Mouse (Mus musculus): Measurements from ENCODE around the gene Dab1. TPM values are rescaled to one million over a fixed set of nuclear protein-coding genes. Genes with fewer than 3 reads are reported as not detected.

Dab1 gene
- total RNA-seq, 2 experiments from 2014 or later, result 111 to 114 TPM

DNA sequence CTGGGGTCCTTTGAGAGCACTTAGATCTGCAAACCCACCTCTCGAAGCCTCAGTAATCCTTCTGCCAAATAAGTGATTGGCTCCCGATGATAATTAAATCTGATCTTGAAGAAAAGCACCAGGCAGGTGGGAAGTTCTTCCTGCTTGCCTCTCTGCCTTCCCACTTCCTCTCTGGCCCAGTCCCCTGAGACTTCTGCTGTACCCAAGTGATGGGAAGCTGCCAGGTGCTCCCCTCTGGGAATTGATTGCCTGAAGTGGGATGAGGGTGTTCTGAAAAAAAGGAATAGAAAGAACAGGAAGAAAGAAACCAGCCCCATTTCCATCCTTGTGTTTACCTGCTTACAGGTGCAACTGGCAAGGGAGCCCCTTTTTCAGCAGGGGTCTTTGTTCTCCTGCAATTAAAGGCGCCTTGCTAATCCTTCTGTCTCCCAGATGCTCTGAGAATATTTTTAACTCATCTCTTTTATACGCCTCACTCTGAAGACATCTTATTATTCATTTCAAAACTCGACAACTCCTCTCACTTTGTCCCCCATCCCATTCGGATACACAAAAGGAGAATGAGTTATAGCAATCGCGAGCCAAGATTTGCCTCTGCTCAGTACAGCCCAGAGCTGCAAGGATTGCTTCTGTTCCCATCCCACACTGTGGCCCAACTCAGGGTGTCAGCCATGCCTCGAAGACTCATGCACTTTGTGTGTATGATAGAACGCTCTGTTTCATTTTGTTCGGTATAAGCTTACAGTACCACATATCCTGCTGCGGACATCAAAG lies 1043.9 kb downstream of the Dab1 start:
- intact Hi-C loops (cut with DNase I), result no loop called here
- peak in 1 of 2 experiments; percentile 82 for DNase-seq (ENCODE audit: low spot score in 2 of 2)

DNA sequence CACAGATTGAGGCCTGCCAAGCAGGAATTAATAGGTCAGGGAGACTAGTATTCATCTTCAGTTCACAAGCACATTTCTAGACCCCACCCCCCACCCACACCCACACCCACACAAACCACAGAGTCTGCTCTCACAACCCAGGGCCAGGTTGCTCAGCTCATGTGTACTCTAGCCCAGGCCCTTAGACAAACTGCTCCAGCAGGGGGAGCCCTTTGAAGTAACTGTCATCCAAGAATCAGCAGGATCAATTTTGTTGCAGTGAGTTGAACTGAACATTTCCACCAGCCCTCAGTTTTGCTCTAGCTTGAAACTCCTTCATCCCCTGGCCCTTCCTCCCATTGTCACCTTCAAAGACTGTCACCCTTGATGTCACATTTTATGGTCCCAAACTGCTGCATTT lies 1046.4 kb downstream of the Dab1 start:
- intact Hi-C loops (cut with DNase I), result loop anchor here (5.0 kb wide), 1 partner anchor 227 kb away; no protein-coding TSS in a partner anchor
- peak in 1 of 2 experiments; percentile 60 for DNase-seq (ENCODE audit: low spot score in 2 of 2)

DNA sequence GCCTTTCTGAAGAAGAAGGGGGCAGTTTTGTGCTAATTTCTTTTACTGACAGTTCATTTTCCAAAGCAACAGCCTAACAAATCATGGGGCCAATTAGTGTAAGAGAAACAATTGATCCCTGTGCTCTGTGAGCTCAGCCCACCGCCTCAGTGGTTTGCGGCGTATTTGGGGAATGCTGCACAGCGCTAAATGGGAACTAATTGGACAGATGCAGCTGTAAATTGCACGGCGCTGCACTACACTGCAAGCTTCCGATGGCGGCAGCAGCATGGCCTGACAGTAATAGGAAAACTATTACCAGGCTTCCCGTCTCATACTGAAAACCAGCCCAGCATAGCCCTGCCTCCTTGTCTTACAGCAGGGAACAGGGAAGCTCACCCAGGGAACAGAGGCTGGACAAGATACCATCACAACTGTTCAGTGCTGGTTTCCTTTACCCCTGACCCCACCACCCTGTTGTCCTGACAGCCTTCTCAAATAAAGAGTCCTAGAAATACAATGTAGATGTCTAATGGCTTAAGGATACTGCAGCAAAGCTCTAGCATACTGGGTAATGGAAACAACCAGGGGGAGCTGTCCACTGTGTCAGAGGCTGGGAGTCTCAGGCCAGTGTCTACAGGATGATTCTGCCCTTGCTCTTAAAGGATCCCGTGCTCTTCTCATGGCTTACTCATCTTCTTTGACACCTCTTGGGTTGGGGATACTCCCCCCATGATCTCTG lies 1047.8 kb downstream of the Dab1 start:
- no peak for DNase-seq (ENCODE audit: low spot score in 2 of 2)
- intact Hi-C loops (cut with DNase I), result loop anchor here (5.0 kb wide), 1 partner anchor 225 kb away; no protein-coding TSS in a partner anchor

DNA sequence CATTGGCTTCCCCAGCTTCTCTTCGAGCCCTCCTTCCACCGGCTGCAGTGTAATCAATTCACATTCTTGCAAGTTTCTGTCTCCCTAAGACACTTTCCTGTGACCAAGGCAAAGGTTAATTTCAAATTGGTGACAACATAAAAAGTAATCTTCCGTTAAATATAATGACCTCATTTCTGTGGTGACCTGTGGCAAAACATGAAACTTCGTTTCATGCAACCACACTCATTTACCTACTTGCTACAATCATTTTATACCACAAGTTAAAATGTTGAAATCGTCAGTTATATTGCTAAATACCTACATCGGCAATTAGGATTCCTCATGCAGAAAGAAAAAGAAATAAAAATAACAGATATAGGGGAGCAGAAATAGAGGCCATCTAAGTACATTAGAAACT lies 1048.9 kb downstream of the Dab1 start:
- intact Hi-C loops (cut with DNase I), result loop anchor here (5.0 kb wide), 1 partner anchor 224 kb away; no protein-coding TSS in a partner anchor
- no peak for DNase-seq (ENCODE audit: low spot score in 2 of 2)

DNA sequence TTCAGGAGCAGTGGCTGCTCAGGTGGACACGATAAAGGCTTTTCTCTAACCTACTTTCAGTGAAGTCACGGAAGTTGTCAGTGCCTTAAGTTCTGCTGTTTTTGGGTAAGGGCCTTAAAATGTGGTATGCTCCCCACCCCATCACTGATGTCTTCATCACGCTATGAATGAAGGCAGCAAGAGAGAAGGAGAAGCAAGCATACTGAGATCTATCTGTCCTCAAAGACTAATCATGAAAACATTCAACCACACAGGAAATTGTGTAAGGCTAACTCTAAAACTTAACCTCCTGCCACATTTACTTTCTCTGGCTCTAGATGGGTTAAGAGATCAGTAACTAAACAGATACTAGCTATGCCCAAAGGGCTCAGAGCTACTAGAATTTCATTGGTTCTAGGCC lies 1050.2 kb downstream of the Dab1 start:
- no peak for DNase-seq (ENCODE audit: low spot score in 2 of 2)
- intact Hi-C loops (cut with DNase I), result loop anchor here (5.0 kb wide), 1 partner anchor 223 kb away; no protein-coding TSS in a partner anchor

DNA sequence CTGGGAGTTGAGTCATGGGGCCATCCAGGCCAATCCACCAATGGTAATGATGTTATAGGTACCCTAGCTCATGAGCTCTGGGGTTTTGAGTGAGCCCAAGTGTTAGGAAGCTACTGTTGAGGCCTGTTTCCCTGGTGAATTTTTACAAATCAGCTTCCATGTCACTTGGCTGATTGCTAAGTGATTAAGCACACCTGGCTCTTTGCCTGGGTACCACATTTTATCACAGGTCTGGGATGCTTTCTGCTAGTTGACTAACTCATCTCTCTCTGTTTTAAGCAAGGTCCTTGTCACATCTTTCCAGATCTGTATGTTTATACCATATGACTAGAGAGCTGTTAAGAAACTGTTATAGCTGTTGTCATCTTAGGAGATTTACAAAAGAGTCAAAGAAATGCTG lies 1051.6 kb downstream of the Dab1 start:
- DNase-seq (ENCODE audit: low spot score in 2 of 2), result peak in 1 of 2 experiments; percentile 33
- intact Hi-C loops (cut with DNase I), result no loop called here

DNA sequence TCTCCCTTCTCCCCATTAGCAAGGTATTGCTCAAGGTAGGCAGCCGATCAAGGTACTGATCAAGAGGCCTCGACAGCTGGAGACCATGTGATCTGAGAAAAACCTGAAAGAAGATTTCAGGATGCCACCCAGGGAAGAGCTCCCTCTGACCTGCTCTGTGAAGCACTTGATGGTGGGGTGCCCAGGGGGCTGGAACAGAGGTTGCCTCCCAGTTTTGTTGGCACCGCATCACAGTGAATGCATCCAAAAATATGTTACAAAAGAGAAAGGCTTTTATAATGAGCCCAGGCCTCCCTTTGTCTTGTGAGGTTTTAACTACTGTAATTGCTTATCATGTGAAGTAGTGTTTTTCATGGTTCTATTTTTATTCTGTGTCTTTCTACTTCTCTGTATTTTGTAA lies 1054.2 kb downstream of the Dab1 start:
- DNase-seq (ENCODE audit: low spot score in 2 of 2), result no peak
- intact Hi-C loops (cut with DNase I), result no loop called here

DNA sequence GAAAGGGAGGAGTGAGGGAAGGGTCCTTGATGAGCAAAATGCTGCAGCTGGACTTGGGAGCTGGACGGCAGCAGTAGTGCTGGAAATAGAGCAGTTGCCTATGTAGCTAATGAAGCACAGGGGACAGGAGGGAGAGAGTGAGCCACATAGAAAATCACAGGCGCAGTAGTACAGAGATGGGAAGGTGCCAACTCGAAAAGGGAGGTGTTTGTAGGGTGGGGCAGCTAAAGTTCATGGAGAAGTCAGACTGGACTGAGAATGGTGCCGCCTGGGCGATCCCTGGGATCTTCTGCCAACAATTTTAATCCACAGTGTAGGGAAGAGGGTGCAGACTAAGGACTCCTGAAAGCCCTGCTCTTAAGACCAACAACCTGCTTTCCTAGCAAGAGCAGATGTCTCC lies 1055.5 kb downstream of the Dab1 start:
- DNase-seq (ENCODE audit: low spot score in 2 of 2), result no peak
- intact Hi-C loops (cut with DNase I), result no loop called here

DNA sequence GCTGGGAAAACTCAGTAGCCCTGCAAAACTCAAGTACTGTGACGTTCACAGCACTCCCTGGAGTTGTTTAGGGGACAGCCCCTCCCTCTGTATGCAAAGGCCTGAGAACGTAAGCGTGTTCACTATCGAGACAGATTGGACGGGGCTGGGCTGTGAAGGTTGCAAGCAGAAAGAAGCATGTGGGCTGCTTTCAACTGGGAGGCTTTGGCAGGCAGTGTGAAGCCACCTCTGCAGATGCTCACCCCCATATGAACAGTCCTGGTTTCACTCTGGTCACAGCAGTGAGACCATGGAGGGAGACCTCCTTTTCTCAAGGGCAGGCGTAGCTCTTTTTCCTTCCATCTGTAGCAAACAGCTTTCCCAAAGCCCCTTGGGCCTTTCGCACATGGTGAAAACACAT lies 1059.1 kb downstream of the Dab1 start:
- peak in 1 of 2 experiments; percentile 80 for DNase-seq (ENCODE audit: low spot score in 2 of 2)
- intact Hi-C loops (cut with DNase I), result no loop called here

DNA sequence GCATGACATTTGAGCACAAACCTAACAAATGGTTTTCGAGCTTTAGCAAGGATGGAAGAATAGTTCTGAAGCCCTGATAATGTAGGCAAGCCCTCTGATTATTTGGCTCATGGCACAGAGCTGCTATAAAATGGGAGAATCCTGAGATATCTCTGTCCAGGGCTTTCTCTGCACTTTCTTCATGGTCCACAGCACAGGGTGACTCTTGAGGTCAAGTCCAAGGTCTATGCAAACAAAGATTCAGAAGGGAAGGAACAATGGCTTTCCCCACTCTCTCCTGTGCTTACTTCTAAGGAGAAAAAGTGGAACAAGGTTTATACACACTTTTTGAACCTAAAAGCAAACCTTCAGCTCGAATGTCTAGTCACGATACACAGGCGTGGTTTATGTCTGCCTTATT lies 1061.3 kb downstream of the Dab1 start:
- intact Hi-C loops (cut with DNase I), result no loop called here
- no peak for DNase-seq (ENCODE audit: low spot score in 2 of 2)

DNA sequence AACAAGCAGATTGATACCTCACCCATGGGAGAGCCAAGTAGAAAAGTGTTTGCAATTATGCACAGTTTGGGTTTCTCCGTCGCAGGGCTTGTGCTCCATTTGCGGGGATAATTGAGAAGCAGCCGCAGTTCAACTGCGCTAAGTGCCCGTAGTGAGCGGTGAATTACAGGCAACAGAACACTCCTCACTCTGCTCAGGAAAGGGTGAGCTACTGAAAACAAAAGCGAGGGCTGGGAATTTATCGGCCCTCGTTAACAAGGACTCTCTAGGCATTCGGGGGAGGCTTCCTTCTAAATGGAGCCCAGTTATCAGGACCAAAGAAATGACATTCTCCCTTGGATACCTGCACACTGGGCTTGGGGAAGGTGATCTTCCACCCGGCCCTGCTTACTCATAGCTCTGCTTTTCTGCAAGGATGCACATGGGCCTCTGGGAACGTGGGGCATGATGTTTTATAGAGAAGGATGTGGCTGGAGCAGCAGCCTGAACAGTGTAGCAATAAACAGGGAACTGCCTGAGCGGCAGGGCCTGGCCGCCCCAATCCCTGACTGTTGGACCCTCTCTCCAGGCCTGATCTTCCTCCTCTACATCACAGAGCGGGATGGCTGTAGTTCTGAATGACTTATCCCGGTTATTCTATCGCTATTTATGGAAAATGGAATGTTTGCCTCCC lies 1067.1 kb downstream of the Dab1 start:
- DNase-seq (ENCODE audit: low spot score in 2 of 2), result no peak
- intact Hi-C loops (cut with DNase I), result no loop called here

DNA sequence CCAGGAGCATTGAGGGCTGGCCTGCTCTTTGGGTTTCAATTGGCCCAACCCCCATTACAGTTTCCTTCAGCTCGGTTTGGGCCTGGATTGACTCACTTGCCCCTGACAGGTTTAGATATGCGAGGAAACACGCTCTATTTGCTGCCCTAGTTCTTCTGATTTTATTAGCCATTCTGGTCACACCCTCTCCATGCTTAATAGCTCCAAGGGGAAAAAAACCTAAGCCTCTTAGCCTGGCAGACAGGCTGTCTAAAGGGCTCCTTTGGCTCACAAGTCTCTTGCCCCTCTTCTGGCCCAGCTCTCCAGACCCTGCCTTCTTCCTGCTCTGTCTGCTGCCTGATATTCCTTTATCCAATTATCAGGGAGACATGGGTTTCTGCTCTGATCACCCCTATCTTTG lies 1069.9 kb downstream of the Dab1 start:
- intact Hi-C loops (cut with DNase I), result no loop called here
- no peak for DNase-seq (ENCODE audit: low spot score in 2 of 2)

DNA sequence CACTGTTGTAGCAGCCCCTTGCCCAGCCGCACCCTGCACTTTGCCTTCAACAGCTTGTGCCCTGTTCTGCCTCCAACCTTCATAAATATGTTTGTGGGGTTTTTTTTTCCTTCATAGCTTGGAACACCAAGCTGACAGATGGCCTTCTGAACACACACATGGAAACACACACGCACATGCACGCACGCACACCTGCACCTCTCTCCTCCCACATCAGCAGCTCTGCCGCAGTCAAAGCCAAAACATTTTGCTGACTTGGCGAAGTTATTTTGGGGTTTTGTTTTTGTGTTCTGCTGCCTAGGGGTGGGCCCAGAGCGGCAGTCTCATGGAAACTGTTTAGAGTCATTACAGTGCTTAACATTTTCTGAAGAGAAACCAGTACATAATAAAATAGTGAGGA lies 1071.9 kb downstream of the Dab1 start:
- DNase-seq (ENCODE audit: low spot score in 2 of 2), result peak; percentile 45 to 69
- intact Hi-C loops (cut with DNase I), result no loop called here

DNA sequence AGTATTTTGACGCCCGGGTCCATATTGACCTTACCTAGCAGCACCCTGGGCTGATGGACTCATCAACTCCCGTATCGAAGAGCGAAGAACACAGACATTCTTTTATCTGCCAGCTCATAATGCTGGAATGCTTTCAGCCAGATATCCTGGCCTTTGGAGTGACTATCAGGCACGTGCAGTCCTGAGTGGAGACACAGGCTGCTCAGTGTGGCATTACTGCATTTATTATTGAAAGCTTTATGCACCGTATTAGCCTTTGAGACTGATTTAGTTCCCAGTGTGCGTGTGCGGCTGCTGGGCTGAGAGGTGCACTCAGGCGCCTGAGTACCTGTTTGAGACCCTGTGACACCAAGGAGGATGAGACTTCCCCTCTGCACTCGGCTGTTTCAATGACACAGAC lies 1075.0 kb downstream of the Dab1 start:
- intact Hi-C loops (cut with DNase I), result no loop called here
- no peak for DNase-seq (ENCODE audit: low spot score in 2 of 2)

DNA sequence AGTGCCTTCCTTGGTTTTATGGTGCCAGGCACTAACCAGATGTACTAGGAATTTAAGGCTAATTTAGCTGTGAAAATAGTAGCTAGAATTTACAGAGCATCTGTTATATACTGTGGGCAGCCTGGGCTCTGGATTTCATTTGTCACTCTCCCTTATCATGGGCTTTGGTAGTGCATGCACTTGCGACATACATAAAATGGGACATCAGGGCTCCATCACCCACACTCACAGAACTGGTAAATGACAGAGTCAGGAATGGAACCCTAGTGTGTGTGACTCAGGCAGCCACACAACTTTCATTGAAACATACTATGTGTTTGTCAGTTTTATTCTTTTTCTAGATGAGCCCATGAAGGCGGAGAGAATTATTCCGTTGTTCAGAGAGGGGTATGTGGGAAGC lies 1077.4 kb downstream of the Dab1 start:
- intact Hi-C loops (cut with DNase I), result no loop called here
- DNase-seq (ENCODE audit: low spot score in 2 of 2), result peak in 1 of 2 experiments; percentile 66

DNA sequence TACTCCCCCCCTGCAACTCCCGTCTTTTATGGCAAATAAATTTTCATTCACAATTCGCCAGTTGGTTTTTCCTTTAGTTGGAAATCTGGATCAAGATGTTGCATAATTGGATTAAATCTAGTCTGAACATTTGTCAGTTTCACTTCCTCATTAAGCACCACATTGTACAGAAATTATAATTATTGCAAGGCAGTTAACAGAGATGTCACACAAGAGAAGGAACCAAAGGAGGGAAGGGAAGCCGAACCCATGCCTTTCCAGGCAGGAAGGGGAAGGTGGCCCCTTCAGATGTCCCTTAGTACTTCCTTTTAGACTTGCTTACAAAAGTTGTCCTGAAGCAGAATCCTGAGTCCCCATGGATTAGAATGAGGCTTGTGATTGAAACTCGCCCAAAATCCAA lies 1078.5 kb downstream of the Dab1 start:
- no peak for DNase-seq (ENCODE audit: low spot score in 2 of 2)
- intact Hi-C loops (cut with DNase I), result no loop called here

DNA sequence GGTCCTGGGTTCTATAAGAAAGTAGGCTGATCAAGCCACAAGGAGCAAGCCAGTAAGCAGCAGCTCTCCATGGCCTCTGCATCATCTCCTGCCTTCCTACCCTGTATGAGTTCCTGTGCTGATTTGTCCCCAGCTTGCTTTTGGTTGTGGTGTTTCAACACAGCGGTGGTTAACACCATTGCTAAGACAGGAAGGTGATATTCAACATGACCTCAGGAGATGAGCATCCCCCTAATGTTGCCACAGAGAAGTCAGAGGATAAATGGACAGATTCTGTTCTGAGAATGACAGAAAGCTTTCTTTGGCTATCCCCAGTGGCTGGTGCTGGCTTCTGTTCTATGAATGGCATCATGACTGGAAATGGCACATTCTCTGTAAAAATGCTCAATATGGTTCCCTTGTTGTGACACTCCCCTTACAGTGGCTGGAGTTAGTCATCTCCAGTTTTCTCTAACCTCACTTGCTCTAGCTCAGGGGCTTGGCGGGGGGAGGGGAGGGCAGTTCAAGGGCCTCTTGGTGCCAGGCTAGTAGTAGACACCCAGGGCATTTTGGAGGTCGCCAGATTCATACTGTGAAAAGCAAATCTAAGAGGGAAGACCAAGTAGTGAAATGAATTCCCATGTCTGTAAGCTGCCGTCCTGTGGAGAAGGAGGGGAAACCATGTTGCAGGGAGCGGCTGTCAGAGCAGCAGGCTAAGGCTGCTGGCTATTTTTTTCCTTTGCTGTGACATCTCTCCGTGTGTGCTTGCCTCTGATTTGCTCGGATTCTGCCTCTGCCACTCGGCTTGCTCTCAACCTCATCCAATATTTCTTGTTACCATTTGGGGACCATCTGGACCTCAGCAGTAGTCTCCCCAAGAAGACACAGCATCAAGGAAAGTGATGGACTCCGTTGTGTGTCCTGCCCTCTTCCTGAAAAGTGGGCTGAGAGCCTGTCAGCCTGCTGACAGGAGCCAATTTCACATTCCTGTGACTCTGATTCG lies 1086.8 kb downstream of the Dab1 start:
- intact Hi-C loops (cut with DNase I), result no loop called here
- DNase-seq (ENCODE audit: low spot score in 2 of 2), result no peak

DNA sequence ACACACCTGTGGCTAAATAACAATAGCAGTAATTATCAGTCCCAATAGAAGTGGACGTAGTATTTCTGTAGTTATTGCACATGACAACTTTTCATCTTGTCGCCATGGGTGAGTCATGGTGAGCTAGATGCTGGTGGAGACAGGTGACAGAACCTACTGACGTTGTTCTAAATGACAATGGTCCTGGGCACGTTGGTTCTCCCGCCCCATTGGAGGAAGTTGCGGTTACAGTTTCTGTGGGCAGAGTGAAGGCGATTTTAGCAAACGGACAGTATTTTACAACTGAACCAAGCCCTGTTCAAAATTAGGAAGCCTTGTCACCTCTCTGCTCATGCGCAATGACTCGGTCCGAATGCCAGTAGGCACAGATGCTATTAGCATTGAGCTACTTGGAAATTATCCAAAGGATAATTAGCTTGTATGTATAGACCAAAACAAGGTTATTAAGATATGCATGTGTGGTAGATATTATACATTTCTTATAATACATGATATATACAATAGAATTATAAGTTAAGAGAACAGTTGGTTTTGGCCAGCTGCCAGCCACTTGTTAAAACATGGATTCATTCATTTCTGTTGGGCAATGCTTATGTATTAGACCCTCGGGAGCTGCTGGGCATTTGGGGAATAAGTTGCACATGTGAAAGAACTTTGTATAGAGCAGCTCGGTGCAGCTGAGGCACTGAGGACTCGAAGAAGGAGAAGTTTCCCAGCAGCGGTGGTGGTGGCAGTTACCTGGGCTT lies 1093.4 kb downstream of the Dab1 start:
- no peak for DNase-seq (ENCODE audit: low spot score in 2 of 2)
- intact Hi-C loops (cut with DNase I), result no loop called here

All from left cerebral cortex, postnatal 25 days (tissue).